In the genomic region with DNA sequence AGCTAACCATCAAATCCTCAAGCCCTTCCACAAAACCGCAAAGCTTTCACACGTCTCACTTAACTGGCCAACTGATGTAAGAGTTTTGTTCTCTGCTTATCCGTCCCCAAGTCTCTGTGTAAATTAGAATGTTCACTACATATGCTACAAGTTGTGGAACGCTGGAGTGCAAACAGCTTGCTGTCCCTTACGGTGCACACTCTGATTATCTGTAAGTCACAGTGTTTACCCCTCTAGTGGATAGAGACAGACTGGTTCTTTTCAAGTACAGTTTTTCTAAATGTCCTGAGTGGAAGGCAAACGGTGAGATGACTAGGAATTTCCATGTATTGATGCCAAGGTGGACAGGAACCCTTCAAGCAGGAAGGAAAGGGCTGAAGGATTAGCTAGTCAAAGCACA, we compare ENCODE assay signal across 8 mouse cellular contexts. TPM values are rescaled to one million over a fixed set of nuclear protein-coding genes. Genes with fewer than 3 reads are reported as not detected.
DNase-seq lines count a peak whose midpoint lies in the region; ATAC-seq and TF ChIP-seq lines count a peak whose summit lies in the region.

No protein-coding gene starts in this region.

- DNase-seq in heart, adult 8-10 months (ENCODE audit: low spot score): no peak
- peak; percentile 21 for DNase-seq in brain, embryonic 14.5 days (ENCODE audit: low read depth)
- no peak for DNase-seq in forebrain, embryonic 14.5 days (ENCODE audit: low spot score)
- no peak for DNase-seq in midbrain, embryonic 11.5 days (ENCODE audit: low spot score, missing footprints)
- DNase-seq in thymus, postnatal 4 days: no peak
- no peak for DNase-seq in layer of hippocampus, postnatal 10 days (ENCODE audit: low spot score in 2 of 2)
- DNase-seq in gastrocnemius, postnatal 10 days: no peak

- H3K4me3 ChIP-seq in heart, embryonic 16.5 days (ENCODE audit: low read length): peak overlapping the region; percentile 24
- peak overlapping the region; percentile 11; the same call in 1 of the 2 replicates for H3K4me3 ChIP-seq in forebrain, embryonic 14.5 days (ENCODE audit: low read depth, low read length)
- no peak overlapping the region for H3K4me3 ChIP-seq in midbrain, embryonic 11.5 days (ENCODE audit: low read depth, low read length)

- TF ChIP-seq POLR2A in brain, embryonic 14.5 days (IDR thresholded peaks at IDR 0.05; ENCODE audit: borderline replicate concordance, extremely low read depth, insufficient read depth, insufficient read length, poor library complexity, severe bottlenecking): no peak

- WGBS in heart, embryonic 16.5 days: 26% methylated on average over 6 of the region's 6 CpGs
- WGBS in forebrain, embryonic 14.5 days: 23% methylated on average over 6 of the region's 6 CpGs
- WGBS in midbrain, embryonic 11.5 days: 29% methylated on average over 6 of the region's 6 CpGs

- H3K4me2 ChIP-seq in heart, embryonic 16.5 days (ENCODE audit: low read depth, low read length): peak overlapping the region; percentile 52
- H3K4me2 ChIP-seq in forebrain, embryonic 14.5 days (ENCODE audit: low read length): peak overlapping the region; percentile 43
- H3K4me2 ChIP-seq in midbrain, embryonic 11.5 days: peak overlapping the region; percentile 35

- ATAC-seq in heart, embryonic 16.5 days (replicated peaks; ENCODE audit: extremely low read depth, insufficient read depth, low FRiP score): peak; percentile 14; the same call in 1 of the 2 replicates
- peak; percentile 51 for ATAC-seq in forebrain, embryonic 14.5 days
- peak; percentile 47 for ATAC-seq in midbrain, embryonic 11.5 days (ENCODE audit: low FRiP score)

- no peak overlapping the region for H3K27ac ChIP-seq in heart, embryonic 16.5 days (ENCODE audit: low read length)
- no peak overlapping the region for H3K27ac ChIP-seq in forebrain, embryonic 14.5 days (ENCODE audit: low read depth, low read length)
- H3K27ac ChIP-seq in midbrain, embryonic 11.5 days (ENCODE audit: low read depth, low read length): no peak overlapping the region

- no peaks in the 10 kb centered on the region for H3K36me3 ChIP-seq in heart, embryonic 16.5 days (ENCODE audit: control insufficient read depth, insufficient read depth)
- H3K36me3 ChIP-seq in forebrain, embryonic 14.5 days (ENCODE audit: control insufficient read depth, insufficient read depth, low read length): no peaks in the 10 kb centered on the region
- no peaks in the 10 kb centered on the region for H3K36me3 ChIP-seq in midbrain, embryonic 11.5 days (ENCODE audit: control insufficient read depth, insufficient read depth, low read length)

- H3K9ac ChIP-seq in heart, embryonic 16.5 days (ENCODE audit: low read length): no peak overlapping the region
- H3K9ac ChIP-seq in forebrain, embryonic 14.5 days (ENCODE audit: low read length): no peak overlapping the region
- no peak overlapping the region for H3K9ac ChIP-seq in midbrain, embryonic 11.5 days (ENCODE audit: low read length)

- H3K9me3 ChIP-seq in heart, embryonic 16.5 days (replicated peaks; ENCODE audit: control insufficient read depth, low read length): no peaks in the 10 kb centered on the region
- no peaks in the 10 kb centered on the region for H3K9me3 ChIP-seq in forebrain, embryonic 14.5 days (replicated peaks; ENCODE audit: control insufficient read depth, low read length)
- H3K9me3 ChIP-seq in midbrain, embryonic 11.5 days (ENCODE audit: control insufficient read depth, low read length): no peaks in the 10 kb centered on the region

- no peaks in the 10 kb centered on the region for H3K27me3 ChIP-seq in heart, embryonic 16.5 days (ENCODE audit: control insufficient read depth, insufficient read depth, low read length)
- no peaks in the 10 kb centered on the region for H3K27me3 ChIP-seq in forebrain, embryonic 14.5 days (replicated peaks; ENCODE audit: control insufficient read depth, insufficient read depth, low read length)
- no peaks in the 10 kb centered on the region for H3K27me3 ChIP-seq in midbrain, embryonic 11.5 days (ENCODE audit: control insufficient read depth, insufficient read depth, low read length)

- no peaks in the 10 kb centered on the region for H3K4me1 ChIP-seq in heart, embryonic 16.5 days (ENCODE audit: control insufficient read depth, insufficient read depth, low read length)
- H3K4me1 ChIP-seq in forebrain, embryonic 14.5 days (ENCODE audit: control insufficient read depth, insufficient read depth, low read length): peaks cover 3% of the 10 kb centered on the region; the same call in 1 of the 2 replicates
- peaks cover 7% of the 10 kb centered on the region; the same call in 1 of the 2 replicates for H3K4me1 ChIP-seq in midbrain, embryonic 11.5 days (ENCODE audit: control insufficient read depth, insufficient read depth, low read length)

- no peak for TF ChIP-seq CTCF in brain, embryonic 14.5 days (IDR thresholded peaks at IDR 0.05; ENCODE audit: borderline replicate concordance, extremely low read depth, insufficient read depth, insufficient read length)

RNA-seq across cellular contexts. Expression of a gene that starts 32.1 kb away (rescaled TPM):
- 0.12 and 0.17 TPM in 2 replicates for polyA plus RNA-seq in heart, embryonic 16.5 days (2015; fragmentation: Nextera tagmentation; extraction: Ambion mirVana)
- under 1 TPM in 1 of 4 experiments, not detected in 3; 0.03 TPM for total RNA-seq in heart, adult 8-10 months (2022)
- 0.18 and 0.30 TPM in 2 replicates for polyA plus RNA-seq in brain, embryonic 14.5 days (2012; rRNA removed)
- polyA plus RNA-seq in forebrain, embryonic 14.5 days (2014; fragmentation: Nextera tagmentation; extraction: Ambion mirVana): 0.04 and 0.10 TPM in 2 replicates
- 0.03 and 0.10 TPM in 2 replicates for polyA plus RNA-seq in midbrain, embryonic 11.5 days (2014; fragmentation: Nextera tagmentation; extraction: Ambion mirVana)
- total RNA-seq in layer of hippocampus, postnatal 10 days (2021): under 1 TPM; 0.40 to 0.41 TPM
- under 1 TPM; 0.54 to 0.65 TPM for total RNA-seq in gastrocnemius, postnatal 10 days (2021)
